Mouse (Mus musculus) brain, embryonic 14.5 days (tissue): Measurements from ENCODE around the gene Nxpe4.

Experiments
- CTCF ChIP-seq: fragments of 200-500 bp; IDR thresholded peaks from 2 replicates; pipeline ENCODE4 v1.5.1; 2012; ENCODE audit warnings: inconsistent platforms, mild to moderate bottlenecking, moderate library complexity, borderline replicate concordance; ENCODE audit not compliant: insufficient read depth, insufficient read length; ENCODE audit errors: extremely low read depth
- POLR2A ChIP-seq: fragments of 200-500 bp; IDR thresholded peaks from 2 replicates; pipeline ENCODE4 v1.6.1; 2012; ENCODE audit warnings: mild to moderate bottlenecking, inconsistent platforms, borderline replicate concordance; ENCODE audit not compliant: poor library complexity, insufficient read depth, insufficient read length, severe bottlenecking; ENCODE audit errors: extremely low read depth

- TF ChIP-seq CTCF (no peak), POLR2A (no peak)
Measured at GRCm38 (mm10) chr9:48182718-48183414, 21.0 kb downstream of the Nxpe4 start.
